Mouse (Mus musculus): Measurements from ENCODE around the gene Sctr.

Sctr gene

DNA sequence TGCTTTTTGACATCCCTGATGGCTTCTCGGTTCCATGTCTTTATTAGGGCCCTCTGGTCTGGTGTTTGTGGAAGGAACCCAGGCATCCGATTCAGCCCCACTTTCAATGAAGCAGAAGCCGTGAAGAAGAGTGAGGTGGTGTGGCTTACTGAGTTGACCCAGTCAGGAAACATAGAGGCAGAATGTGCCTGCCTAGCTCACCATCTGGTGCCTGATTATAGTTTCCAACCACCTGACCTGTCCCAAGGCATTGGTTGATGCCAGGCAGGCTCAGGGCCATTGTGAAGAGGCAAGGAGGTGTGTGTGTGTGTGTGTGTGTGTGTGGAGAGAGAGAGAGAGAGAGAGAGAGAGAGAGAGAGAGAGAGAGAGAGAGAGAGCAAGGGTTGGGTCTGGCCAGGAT is 23.8 kb downstream of the Sctr start:
- no peak for DNase-seq

DNA sequence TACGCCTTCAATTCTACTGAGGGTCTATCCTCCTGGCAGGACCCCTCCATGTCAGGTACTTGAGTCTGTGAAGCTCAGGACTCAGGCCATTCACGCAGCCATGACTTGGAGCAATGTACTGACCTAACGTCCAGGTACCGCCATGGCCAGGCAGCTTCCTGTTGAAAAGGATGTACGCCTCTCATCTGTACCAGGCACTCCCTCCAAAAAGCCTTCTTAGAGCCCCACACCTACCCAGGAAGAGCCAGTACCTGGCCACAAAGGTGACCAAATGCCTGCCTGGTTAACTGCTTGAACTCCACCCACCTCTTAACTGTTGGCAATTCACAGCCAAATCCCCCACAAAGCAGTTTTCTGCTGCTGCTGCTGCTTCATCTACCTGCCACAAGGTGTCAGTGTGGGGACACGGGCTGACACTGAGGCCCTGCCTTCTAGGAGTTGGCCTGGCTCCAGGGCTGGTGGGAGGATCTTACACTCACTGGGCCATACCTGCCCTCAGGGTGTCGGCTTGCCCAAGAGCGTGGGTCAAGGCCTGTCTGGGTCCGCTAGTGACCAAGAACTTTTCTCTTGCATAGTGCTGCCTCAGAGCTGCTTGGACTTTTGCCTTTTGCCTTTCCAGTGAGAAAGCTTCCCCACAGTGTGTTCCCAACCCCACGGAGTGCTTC is 26.2 kb downstream of the Sctr start:
- peak; percentile 72 for DNase-seq

DNA sequence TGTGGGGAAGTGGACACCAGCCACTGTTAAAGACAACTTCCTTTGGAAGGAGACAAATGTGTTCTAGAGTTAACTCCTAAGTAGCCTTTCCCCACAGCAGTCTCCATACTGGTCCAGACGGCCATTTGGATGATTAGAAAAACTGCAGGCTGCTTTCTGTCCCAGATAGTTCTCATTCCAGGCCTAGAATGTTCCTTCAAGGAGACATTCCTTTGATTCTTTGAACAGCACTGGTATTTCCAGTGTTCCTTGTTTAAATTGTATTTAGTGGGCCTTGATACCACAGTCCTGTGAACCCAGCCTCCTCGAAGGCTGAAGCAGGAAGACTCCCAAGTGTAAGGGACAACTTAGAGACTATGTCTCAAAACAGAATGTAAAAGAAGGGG is 26.8 kb downstream of the Sctr start:
- no peak for DNase-seq

DNA sequence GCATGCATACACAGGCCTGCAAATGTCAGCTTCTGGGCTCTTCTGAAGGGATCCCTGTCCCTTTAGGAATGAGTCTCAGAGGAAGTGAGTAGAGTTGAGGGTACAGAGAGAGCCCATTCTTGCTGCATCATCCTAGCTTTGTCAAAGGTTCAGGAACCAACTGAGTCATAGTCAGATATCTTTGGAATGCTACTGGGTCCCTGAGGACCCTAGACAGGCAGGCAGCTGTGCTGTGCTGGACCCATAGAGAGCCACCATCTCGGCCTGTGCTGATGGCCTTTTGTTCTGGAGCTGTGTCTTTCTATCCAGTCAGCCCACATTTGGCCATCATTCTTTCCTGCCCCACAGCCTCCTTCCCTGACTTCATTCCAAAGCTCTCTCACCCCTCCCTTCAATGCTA is 28.1 kb downstream of the Sctr start:
- DNase-seq = no peak

DNA sequence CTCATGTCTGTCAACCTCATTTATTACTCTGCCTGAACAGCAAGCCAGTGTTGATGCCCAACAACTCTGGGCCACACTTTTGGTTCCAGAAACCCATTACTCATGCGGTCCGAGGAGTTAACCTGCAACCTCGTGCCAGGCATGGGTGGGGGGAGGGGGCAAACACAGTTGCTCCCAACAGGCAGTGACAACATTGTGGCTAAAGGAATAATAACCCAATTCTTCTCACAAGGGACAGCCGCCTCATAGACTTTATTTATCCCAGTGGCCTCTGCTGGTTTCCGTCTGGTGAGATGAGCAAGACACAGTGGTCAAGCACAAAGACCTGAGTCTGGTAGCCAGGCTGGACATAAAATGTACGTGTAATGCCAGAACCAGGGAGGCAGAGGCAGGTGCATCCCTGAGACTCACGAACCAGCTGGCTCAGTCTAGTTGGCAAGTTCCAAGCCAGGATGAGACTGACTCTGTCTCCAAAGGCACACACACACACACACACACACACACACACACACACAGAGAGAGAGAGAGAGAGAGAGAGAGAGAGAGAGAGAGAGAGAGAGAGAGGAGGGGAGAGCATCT is 28.9 kb downstream of the Sctr start:
- DNase-seq = no peak

DNA sequence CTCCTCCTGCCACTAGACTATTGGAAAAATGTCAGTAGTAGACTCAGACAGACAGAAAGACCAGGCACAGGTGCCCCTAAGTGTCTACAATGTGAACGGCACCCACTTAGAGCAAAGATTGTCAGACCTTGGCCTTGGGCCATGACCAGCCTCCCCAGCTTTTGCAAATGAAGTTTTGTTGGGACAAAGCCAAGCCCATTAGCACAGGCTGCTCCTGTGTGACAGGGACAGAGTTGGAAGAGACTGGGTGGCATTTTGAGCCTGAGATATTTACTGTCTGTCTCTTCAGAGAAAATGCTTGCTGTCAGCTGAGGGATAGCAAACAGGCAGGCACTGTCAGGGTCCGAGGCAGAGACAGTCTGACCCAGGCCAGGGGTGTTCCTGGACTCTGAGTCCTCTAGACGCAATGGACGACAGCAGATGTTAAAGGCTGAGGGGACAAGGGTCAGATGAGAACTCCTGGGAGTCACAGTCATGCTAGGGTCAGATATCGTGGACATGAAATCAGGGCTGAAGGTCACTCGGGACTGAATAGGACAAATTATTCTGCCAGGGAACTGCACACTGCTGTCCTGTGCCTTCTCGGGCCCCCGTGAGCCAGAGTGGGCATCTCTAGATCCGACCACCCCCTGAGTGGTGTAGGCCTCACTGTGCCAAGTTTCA is 30.5 kb downstream of the Sctr start:
- no peak for DNase-seq

DNA sequence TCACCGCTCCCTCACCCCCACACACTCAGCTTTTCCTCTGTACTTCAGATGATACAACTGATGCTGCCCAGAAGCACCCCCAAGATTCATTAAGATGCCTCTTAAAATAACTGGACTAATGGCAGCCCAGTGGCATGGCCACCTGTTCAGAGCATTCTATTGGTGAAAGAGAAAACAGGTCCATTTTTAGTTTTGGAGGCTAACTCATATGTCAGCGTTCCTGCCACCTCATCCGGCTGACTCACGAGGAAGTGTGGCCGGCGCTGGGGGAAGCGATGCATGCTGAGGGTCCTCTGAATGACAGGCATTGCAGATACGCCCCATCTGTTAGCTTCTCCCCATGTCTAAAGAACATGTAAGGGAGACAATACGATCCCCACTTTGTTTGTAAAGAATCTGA is 31.9 kb downstream of the Sctr start:
- no peak for DNase-seq

DNA sequence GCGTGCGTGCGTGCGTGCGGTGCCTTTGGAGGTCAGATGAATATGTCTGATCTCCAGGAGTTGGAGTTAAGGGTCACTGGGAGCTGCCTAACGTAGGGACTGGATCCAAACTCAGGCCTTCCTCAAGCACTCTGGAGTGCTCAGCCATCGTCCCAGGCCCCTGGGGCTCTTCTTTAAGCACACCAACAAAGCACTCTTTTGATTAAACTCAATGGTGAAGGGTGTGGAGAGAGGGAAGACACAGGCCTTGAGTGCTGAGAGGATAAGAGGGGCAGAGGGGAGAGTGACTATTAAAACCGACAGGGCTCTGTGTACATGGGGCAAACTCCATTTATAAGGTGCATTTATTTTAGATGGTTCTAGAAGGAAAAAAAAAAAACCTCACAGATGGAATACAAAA is 35.7 kb downstream of the Sctr start:
- DNase-seq = no peak

DNA sequence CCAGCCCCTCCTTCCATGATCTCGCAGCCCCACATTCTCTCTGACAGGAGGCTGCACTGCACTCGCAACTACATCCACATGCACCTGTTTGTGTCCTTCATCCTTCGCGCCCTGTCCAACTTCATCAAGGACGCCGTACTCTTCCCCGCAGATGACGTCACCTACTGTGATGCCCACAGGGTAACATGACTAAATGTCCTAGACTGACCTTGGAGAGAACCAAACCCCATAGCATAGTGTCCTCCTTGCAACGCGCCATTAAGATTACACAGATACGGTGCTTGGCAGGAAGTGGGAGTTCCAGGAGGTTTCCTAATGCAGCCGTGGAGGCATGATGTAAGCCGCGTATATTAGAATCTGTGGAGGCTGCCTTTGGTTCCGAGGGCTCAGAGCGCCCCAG is 37.9 kb downstream of the Sctr start:
- DNase-seq = no peak

DNA sequence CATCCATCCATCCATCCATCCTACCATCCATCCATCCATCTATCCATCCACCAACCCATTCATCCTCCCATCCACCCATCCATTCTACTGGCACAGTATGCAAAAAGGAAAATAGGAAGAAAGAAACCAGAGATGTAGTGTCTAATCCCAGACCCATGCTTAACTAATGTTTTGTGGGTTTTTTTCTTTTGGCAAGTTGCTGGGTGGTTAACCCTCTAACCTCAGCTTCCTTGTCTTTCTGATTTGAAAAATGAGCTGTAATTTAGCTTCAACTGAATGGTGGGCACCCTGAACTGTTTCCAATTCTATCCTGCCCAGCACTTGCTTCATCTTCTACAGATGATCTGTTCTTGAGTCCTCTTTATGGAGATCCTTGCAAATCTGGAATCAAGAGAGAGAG is 40.6 kb downstream of the Sctr start:
- no peak for DNase-seq

DNA sequence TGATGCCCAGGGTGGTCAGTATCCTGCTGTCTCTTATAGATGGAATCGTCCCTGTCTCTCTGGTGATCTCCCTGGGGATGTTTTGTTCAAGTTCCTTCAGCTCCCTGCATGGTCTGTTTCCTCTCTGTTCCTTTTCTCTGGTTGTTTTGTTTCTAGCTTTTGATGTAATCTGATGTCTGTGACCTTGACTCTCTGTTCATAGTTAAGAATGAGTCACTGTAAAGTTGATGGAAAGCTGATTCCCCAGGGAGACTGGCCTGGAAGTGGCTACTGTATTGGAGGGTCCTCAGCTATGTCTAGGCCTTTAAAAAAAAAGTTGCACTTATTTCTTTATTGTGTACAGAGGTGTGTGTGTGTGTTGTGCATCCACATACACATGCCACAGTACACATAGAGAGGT is 44.4 kb downstream of the Sctr start:
- DNase-seq = no peak

DNA sequence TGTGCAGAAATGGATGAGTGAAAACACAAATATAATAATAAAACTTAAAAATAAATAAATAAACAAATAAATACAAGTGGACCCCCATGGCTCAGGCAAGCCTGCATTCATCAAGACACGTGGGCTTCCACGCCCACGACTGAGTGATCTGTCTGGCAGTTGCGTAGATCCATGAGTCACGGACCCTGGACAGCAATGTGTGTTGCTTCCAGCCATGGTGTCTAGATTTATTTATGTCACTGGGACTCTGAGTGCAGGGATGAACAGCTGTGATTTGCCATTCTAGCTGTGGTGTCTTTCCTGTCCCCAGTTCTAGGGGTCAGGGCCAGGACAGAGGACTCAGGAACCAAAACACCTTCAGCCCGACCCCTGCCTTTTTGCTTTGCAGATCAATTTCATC is 48.3 kb downstream of the Sctr start:
- DNase-seq = peak; percentile 38

DNA sequence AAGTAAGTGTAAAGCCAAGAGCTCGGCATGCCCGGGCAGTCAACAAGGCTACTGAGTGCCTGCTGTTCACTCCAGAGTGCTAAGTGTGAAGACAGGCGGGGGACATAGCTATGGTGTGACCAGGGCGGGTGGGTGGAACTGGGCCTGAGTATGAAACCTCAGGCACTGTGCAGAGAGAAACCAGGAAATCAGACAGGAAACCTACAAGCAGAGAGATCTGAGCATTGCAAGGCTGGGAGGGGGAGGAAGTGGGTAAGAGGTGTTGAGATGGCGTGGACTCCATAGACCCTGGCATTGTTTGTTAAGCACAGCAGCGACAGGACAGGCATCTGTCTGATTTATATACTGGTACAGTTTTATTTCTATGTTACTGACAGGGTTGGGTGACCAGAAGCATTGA is 48.8 kb downstream of the Sctr start:
- DNase-seq = no peak

DNA sequence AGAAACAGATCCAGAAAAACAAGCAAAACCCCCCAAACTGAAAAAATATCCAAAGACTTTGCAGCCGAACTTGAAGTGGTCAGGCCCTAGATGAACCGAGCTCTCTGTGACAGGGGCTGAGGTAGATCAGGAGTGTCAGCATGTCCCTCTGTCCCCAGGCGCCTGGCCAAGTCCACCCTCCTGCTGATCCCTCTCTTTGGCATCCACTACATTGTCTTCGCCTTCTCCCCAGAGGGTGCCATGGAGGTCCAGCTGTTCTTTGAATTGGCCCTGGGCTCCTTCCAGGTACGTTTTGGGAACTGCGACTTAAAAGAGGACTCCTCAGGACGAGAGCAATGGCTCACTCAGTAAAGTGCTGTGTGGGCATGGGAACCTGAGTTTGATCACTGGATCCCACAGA is 49.5 kb downstream of the Sctr start:
- peak; percentile 14 for DNase-seq

DNA sequence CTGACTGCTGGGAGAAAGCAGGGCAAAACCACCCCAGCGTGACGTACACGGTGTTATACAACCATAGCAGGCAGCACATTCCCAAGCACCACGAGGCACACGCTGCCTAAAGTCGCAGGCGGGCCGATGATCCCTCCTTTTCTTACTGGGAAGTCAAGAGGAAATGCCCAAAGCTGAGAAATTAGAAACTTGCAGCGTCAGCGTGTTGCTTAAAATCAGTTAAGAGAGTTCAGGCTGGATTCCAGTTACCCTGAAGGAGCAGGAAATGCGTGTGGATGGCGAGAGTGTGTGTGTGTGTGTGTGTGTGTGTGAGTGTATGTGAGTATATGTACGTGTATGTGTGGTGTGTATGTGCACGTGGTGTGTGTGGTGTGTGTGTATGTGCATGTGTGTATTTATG is 50.4 kb downstream of the Sctr start:
- DNase-seq = peak; percentile 53

DNA sequence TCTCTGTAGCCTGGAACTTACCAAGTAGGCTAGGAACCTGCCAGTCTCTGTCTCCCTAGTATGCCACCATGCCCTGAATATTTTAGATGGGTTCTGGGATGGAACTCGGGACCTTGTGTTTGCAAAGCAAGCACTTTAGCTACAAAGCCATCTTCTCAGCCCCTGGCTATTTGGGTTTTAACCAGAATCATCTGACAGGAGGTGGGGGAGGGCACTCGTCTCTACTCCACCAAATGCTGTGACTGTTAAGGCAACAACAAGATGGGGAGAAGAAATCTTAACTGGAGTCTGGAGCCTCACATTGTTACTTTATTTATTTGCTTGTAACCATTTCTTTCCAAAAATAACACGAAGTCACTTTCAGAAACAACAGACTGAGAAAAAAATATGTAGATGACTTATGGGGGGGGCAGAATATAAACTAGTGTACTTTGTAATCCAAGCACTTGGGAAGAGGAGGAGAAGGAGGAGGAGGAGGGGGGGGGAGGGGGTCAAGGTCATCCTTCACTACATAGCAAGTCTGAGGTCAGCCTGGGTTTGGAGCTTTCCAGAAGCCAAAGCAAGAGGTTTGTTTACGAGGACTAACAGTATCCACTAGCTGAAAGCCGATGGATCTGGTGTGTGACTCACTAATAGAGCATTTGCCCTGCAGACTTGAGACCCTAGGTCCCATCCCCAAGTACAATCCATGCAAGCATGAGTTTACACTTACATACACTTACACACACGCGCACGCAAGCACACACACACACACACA is 51.2 kb downstream of the Sctr start:
- no peak for DNase-seq

DNA sequence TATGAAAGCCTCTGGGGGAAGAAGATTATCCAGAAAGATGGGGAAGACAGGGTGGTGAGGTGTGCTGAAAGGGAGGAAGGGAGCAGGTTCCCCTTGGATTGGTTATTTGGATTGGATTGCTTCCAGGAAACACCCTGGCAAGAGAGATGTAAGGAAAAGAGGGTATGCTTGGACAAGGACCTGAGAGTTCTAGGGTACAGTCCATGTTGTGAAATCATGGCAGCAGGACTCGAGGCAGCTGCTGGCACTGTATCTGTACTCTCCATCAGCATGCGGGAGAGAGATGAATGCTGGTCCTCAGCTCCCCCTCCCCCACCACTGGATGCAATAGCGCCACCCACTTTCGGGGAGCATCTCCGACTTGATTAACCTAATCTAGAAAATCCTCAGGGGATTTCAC is 54.0 kb downstream of the Sctr start:
- no peak for DNase-seq

DNA sequence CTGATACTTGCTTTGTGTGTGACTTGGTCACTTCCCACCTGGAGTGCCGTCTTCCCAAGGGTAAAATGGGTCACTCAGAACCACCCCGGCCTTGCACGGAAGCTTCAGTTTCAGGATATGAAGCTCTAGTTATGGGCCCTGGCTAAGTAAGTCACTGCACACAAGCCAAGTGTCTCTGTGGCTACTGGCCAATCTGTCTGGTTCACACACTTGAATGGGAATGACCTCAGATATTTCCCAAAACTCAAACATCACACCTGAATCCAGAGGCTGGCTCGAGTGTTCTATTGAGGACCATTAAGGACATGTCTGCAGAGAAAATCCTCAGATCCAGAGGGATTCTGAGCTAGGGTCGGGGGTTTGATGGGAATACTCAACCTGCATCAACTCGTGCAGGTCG is 55.5 kb downstream of the Sctr start:
- no peak for DNase-seq

DNA sequence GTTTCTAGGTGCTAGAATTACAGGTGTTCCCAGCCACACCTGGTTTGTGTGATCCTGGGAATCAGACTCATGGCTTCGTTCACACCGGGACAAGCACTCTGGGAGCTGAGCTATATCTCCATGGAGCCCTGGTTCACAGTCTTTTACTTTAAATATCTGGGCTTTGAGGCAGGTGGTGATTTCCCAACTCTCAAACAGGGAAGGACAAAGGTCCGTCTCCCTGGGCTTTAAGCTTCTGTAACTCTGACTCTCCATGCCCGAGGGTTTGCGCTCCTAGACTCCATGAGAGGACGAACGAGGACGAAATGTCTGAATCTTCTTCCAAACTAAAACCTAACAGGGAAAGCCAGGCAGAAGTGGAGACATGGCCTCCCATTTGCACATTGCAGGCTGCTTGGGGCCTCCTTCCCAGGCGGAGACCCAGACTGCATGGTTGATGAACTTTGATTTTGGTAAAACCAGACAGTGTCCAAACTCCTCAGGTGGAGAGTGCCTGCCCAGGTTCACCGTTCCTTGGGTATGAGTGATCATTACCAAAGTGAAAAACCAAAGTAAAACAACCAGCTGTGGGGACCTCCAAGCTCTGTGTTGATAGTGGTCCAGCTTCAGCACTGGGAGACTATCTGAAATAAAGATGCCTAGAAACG is 57.5 kb downstream of the Sctr start:
- DNase-seq = no peak

DNA sequence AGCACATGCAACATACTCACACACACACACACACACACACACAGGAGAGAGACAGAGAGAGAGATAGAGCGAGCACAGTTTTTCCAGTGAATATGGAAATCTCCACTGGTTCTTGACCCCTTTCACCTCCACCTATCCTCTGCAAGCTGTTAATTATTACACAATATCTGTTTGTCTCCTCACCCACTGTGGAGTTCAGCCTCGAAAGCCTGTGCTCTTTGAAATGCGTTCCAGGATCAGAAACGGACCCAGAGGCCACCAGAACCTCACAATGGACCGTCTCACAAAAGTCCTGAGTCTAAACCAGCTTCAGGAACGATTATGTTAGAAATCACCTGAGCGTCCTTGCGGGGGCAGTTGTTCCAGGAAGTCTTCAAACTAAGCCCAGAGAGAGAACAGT is 59.5 kb downstream of the Sctr start:
- DNase-seq = no peak

DNA sequence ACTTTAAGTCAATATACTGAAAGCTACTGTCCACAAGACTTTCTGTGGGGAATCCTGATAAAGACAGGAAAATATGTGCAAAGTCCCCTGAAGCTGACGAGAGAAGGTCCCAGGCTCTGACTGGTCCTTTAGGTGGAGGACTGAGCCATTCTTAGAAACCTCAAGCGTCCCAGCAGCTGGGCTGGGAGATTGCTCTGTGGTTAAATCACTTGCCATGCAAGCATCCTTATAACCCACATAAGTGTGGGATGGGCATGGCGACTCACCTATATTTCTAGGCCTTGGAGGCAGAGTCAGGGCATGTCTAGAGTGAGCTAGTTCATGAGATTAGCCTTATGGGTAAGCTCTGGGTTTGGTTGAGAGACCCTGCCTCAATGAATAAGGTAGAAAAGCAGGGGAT is 59.9 kb downstream of the Sctr start:
- DNase-seq = no peak

DNA sequence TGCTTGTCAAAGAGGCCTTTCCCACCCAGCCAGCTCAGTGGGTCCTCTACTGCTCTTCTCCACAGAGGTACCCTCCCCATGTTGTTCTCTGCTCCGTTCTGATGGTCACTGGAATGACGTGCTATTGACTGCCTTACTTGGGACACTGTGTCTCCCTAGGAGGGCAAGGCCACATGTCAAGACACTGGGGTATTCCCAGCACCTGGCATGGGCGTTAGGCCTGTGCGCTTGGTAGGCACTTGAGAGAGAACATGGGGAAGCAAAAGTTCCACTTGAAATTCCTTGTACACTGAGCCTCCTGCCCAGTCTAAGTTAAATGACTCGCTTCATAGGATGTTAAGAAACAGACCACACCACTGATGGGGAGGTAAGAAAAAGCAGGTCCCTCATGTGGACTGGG is 62.4 kb downstream of the Sctr start:
- no peak for DNase-seq

DNA sequence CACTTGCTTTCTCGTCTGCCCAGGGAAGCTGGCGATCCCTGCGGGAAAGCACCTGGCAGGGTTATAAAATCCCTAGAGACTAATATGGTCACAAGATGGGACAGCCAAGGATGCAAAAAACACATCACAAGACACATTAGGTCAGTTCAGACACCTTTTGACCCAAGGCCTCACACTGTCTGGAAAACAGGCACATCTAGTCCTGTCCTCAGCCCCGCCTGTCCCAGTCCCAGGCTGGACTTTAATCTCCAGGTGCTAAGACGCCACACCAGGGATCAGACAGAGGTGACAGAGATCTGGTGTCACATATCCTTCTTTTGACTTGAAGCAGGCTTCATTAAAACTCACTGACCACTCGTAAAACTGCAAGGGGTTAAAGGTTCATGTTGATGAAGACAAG is 63.5 kb downstream of the Sctr start:
- DNase-seq = no peak

DNA sequence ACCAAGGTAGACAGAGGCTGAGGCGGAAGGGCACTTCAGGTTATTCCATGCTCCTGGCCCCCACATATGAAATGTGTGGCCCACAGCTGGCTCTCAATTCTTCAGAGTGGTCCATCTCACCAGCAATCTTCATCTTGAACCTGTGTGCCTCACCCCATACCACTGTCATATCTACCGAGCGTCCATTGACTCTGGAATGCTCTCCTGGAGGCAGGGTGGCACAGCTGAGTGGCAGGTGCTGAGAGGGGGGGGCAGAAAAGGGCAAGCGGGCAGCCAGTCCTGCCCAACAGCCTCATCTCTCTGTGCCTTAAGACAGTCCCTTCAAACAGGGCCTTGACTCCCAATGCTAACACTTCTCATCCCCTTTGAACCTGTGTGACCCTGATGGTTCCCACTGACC is 64.4 kb downstream of the Sctr start:
- DNase-seq = no peak
